Mouse (Mus musculus): ENCODE measurements around the gene Fmo1. TPM values are rescaled to one million over a fixed set of nuclear protein-coding genes. Genes with fewer than 3 reads are reported as not detected.

Gene Fmo1
- polyA plus RNA-seq, 1 experiment from 2014 or later: 7.3 TPM

DNA sequence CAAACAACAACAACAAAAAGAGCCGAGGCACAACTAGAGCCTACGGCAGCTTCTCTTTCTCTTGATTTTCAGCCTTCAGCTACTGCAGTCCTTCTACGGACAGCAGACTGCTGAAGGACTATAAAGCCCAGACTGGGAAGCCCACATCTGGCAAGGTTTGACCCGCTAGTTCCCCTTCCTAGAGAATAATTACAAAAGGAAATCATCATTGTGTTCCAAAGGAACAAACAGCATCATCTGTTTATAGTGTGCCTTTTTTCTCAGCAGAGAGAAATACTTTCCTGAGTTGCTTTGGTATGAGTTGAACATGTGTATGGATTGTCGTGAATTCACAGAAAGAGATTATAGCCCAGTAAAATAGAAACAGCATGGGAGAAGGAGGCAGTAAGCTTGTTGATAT lies 32.1 kb downstream of the Fmo1 start:
- Histone ChIP-seq H3K4me2 (replicated peaks; ENCODE audit: low read depth) (no peak overlapping the region), H3K9ac (ENCODE audit: low read depth, low read length) (no peak overlapping the region), H3K27ac (ENCODE audit: low read depth, low read length) (no peak overlapping the region), H3K27me3 (replicated peaks; ENCODE audit: control insufficient read depth, insufficient read depth, low read length) (no peaks in the 10 kb centered on the region), H3K4me3 (ENCODE audit: low read depth, low read length) (no peak overlapping the region), H3K36me3 (ENCODE audit: control insufficient read depth, insufficient read depth) (no peaks in the 10 kb centered on the region), H3K4me1 (replicated peaks; ENCODE audit: control insufficient read depth, insufficient read depth, low read length) (no peaks in the 10 kb centered on the region; the same call in 1 of the 2 replicates), H3K9me3 (ENCODE audit: control insufficient read depth) (no peaks in the 10 kb centered on the region)
- WGBS: 78% methylated on average over 5 of the region's 5 CpGs
- TF ChIP-seq CTCF (IDR thresholded peaks at IDR 0.05; ENCODE audit: low read depth): no peak
- ATAC-seq: no peak

GRCm38 (mm10) chr1:162832574-162832953 lies 33.8 kb downstream of the Fmo1 start:
- H3K9ac ChIP-seq (ENCODE audit: low read depth, low read length): no peak overlapping the region
- no peaks in the 10 kb centered on the region; the same call in 1 of the 2 replicates for H3K4me1 ChIP-seq (replicated peaks; ENCODE audit: control insufficient read depth, insufficient read depth, low read length)
- no peak overlapping the region for H3K27ac ChIP-seq (ENCODE audit: low read depth, low read length)
- no peak for TF ChIP-seq CTCF (IDR thresholded peaks at IDR 0.05; ENCODE audit: low read depth)
- no peaks in the 10 kb centered on the region for H3K27me3 ChIP-seq (replicated peaks; ENCODE audit: control insufficient read depth, insufficient read depth, low read length)
- 54% methylated on average over 5 of the region's 5 CpGs for WGBS
- 0 out of 2 replicates have a peak overlapping the region, but pooled peaks have one; percentile 13 for H3K4me2 ChIP-seq (replicated peaks; ENCODE audit: low read depth)
- ATAC-seq: no peak
- no peak overlapping the region for H3K4me3 ChIP-seq (ENCODE audit: low read depth, low read length)
- H3K9me3 ChIP-seq (ENCODE audit: control insufficient read depth): no peaks in the 10 kb centered on the region
- no peaks in the 10 kb centered on the region for H3K36me3 ChIP-seq (ENCODE audit: control insufficient read depth, insufficient read depth)

GRCm38 (mm10) chr1:162831838-162832573 lies 34.4 kb downstream of the Fmo1 start:
- H3K4me1 ChIP-seq (replicated peaks; ENCODE audit: control insufficient read depth, insufficient read depth, low read length): no peaks in the 10 kb centered on the region; the same call in 1 of the 2 replicates
- WGBS: 13% methylated on average over 5 of the region's 5 CpGs
- ATAC-seq: peak; percentile 57; the same call in 1 of the 2 replicates
- no peaks in the 10 kb centered on the region for H3K27me3 ChIP-seq (replicated peaks; ENCODE audit: control insufficient read depth, insufficient read depth, low read length)
- H3K36me3 ChIP-seq (ENCODE audit: control insufficient read depth, insufficient read depth): no peaks in the 10 kb centered on the region
- TF ChIP-seq CTCF (IDR thresholded peaks at IDR 0.05; ENCODE audit: low read depth): no peak
- no peaks in the 10 kb centered on the region for H3K9me3 ChIP-seq (ENCODE audit: control insufficient read depth)
- no peak overlapping the region for H3K27ac ChIP-seq (ENCODE audit: low read depth, low read length)
- no peak overlapping the region for H3K4me3 ChIP-seq (ENCODE audit: low read depth, low read length)
- H3K9ac ChIP-seq (ENCODE audit: low read depth, low read length): no peak overlapping the region
- 0 out of 2 replicates have a peak overlapping the region, but pooled peaks have one; percentile 13 for H3K4me2 ChIP-seq (replicated peaks; ENCODE audit: low read depth)

DNA sequence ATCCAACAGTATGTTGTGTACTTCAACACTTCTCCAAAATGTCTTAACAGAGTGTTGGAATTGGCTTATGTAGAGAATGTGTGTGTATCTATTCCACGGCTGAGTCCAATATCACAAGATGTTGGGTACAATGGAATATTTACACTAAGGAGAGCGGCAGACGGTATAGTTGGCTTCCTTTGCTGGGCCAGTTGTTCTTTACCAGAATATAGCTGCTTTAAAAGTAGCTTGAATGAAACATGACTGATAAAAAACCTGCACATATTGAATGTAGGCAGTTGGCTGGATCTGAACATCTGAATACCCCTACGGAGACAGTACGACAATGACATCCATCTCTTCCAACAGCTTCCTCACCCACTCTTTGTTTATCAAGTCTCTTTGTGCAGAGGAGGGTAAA lies 47.1 kb downstream of the Fmo1 start:
- Histone ChIP-seq H3K4me1 (replicated peaks; ENCODE audit: control insufficient read depth, insufficient read depth, low read length) (peaks cover 17% of the 10 kb centered on the region; the same call in 1 of the 2 replicates), H3K4me2 (replicated peaks; ENCODE audit: low read depth) (no peak overlapping the region), H3K4me3 (ENCODE audit: low read depth, low read length) (no peak overlapping the region), H3K36me3 (ENCODE audit: control insufficient read depth, insufficient read depth) (no peaks in the 10 kb centered on the region), H3K9ac (ENCODE audit: low read depth, low read length) (no peak overlapping the region), H3K9me3 (ENCODE audit: control insufficient read depth) (no peaks in the 10 kb centered on the region), H3K27me3 (replicated peaks; ENCODE audit: control insufficient read depth, insufficient read depth, low read length) (no peaks in the 10 kb centered on the region), H3K27ac (ENCODE audit: low read depth, low read length) (no peak overlapping the region)
- WGBS: 91% methylated on average over 5 of the region's 5 CpGs
- no peak for TF ChIP-seq CTCF (IDR thresholded peaks at IDR 0.05; ENCODE audit: low read depth)
- ATAC-seq: no peak

DNA sequence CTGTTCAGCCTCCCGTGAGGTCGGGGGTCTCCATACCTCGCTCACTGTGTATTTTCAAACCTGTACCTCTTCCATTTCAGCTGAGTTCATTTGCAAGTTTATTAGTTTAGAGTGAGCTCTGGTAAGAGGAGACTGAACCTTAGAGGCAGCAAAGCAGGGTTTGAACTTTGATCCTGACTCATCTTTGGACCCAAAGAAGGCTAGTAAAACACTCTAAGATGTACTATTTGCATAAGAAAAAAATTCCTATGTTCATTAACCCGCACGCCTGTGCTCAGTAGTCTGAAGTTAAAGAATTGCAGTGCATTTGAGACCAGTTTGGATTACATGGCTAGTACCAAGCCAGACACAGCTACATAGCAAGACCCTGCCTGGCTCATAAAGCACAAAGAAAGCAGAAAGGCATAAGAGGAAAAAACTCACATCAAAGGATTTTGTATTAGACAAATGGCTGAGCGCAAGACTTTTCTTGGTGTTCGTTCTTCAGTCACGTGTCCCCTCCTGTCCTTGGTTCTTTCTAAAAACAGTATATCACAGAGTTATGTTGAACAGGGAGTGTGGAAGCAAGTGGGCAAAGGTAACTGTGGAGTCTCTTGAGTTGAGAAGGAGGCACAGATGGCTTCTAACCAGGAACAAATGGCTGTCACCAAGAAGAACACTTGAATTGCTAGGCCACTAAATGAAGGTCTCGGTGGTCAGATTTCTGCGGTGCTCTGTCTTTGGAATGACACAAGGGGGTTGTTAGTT lies 50.9 kb downstream of the Fmo1 start:
- peak; percentile 93 for ATAC-seq
- Histone ChIP-seq H3K4me2 (replicated peaks; ENCODE audit: low read depth) (peak overlapping the region; percentile 43), H3K27ac (ENCODE audit: low read depth, low read length) (peak overlapping the region; percentile 88), H3K4me3 (ENCODE audit: low read depth, low read length) (no peak overlapping the region), H3K27me3 (replicated peaks; ENCODE audit: control insufficient read depth, insufficient read depth, low read length) (no peaks in the 10 kb centered on the region), H3K4me1 (replicated peaks; ENCODE audit: control insufficient read depth, insufficient read depth, low read length) (peaks cover 19% of the 10 kb centered on the region; the same call in 1 of the 2 replicates), H3K36me3 (ENCODE audit: control insufficient read depth, insufficient read depth) (no peaks in the 10 kb centered on the region), H3K9me3 (ENCODE audit: control insufficient read depth) (no peaks in the 10 kb centered on the region), H3K9ac (ENCODE audit: low read depth, low read length) (no peak overlapping the region)
- TF ChIP-seq CTCF (IDR thresholded peaks at IDR 0.05; ENCODE audit: low read depth): no peak
- 42% methylated on average over 10 of the region's 10 CpGs for WGBS

- H3K27ac ChIP-seq (ENCODE audit: low read depth, low read length): peak overlapping the region; percentile 88
- H3K4me2 ChIP-seq (replicated peaks; ENCODE audit: low read depth): peak overlapping the region; percentile 43
- no peaks in the 10 kb centered on the region for H3K36me3 ChIP-seq (ENCODE audit: control insufficient read depth, insufficient read depth)
- peaks cover 19% of the 10 kb centered on the region; the same call in 1 of the 2 replicates for H3K4me1 ChIP-seq (replicated peaks; ENCODE audit: control insufficient read depth, insufficient read depth, low read length)
- no peak overlapping the region for H3K4me3 ChIP-seq (ENCODE audit: low read depth, low read length)
- ATAC-seq: peak; percentile 25
- no peaks in the 10 kb centered on the region for H3K27me3 ChIP-seq (replicated peaks; ENCODE audit: control insufficient read depth, insufficient read depth, low read length)
- no peak overlapping the region for H3K9ac ChIP-seq (ENCODE audit: low read depth, low read length)
- H3K9me3 ChIP-seq (ENCODE audit: control insufficient read depth): no peaks in the 10 kb centered on the region
- WGBS: 50% methylated on average over 4 of the region's 4 CpGs
- no peak for TF ChIP-seq CTCF (IDR thresholded peaks at IDR 0.05; ENCODE audit: low read depth)
Observed at GRCm38 (mm10) chr1:162814932-162815331, 51.5 kb downstream of the Fmo1 start.

All from intestine, postnatal 0 days (tissue).